Mouse (Mus musculus): ENCODE results near the gene Prss36. TPM values are rescaled to one million over a fixed set of nuclear protein-coding genes. Genes with fewer than 3 reads are reported as not detected.

Prss36 gene
- polyA plus RNA-seq, 1 experiment, result 0.21 TPM

- TF ChIP-seq GATA1 (IDR thresholded peaks at IDR 0.05; ENCODE audit: low read length), result no peak
- no peak for TF ChIP-seq TAL1 (IDR thresholded peaks at IDR 0.05; ENCODE audit: low read length)
- Histone ChIP-seq H3K9me3 (ENCODE audit: control insufficient read depth, low read length) (no peaks in the 10 kb centered on the region), H3K27me3 (ENCODE audit: control insufficient read depth) (no peaks in the 10 kb centered on the region), H3K4me3 (replicated peaks) (peak overlapping the region; percentile 80), H3K36me3 (ENCODE audit: control insufficient read depth) (no peaks in the 10 kb centered on the region), H3K4me1 (ENCODE audit: control insufficient read depth) (peaks cover 29% of the 10 kb centered on the region)
These were observed 10.8 kb downstream of the Prss36 start for GRCm38 (mm10) chr7:127935748-127936159.

- Histone ChIP-seq H3K4me1 (ENCODE audit: control insufficient read depth) (peaks cover 31% of the 10 kb centered on the region), H3K4me3 (replicated peaks) (peak overlapping the region; percentile 80), H3K9me3 (ENCODE audit: control insufficient read depth, low read length) (no peaks in the 10 kb centered on the region), H3K27me3 (ENCODE audit: control insufficient read depth) (no peaks in the 10 kb centered on the region), H3K36me3 (ENCODE audit: control insufficient read depth) (no peaks in the 10 kb centered on the region)
- no peak for TF ChIP-seq TAL1 (IDR thresholded peaks at IDR 0.05; ENCODE audit: low read length)
- TF ChIP-seq GATA1 (IDR thresholded peaks at IDR 0.05; ENCODE audit: low read length), result no peak
These were observed 11.3 kb downstream of the Prss36 start for GRCm38 (mm10) chr7:127935028-127935722.

GRCm38 (mm10) chr7:127934075-127934474 is 12.4 kb downstream of the Prss36 start:
- Histone ChIP-seq H3K9me3 (ENCODE audit: control insufficient read depth, low read length) (no peaks in the 10 kb centered on the region), H3K27me3 (ENCODE audit: control insufficient read depth) (peaks cover 7% of the 10 kb centered on the region), H3K4me3 (replicated peaks) (no peak overlapping the region), H3K36me3 (ENCODE audit: control insufficient read depth) (no peaks in the 10 kb centered on the region), H3K4me1 (ENCODE audit: control insufficient read depth) (peaks cover 42% of the 10 kb centered on the region)
- no peak for TF ChIP-seq TAL1 (IDR thresholded peaks at IDR 0.05; ENCODE audit: low read length)
- TF ChIP-seq GATA1 (IDR thresholded peaks at IDR 0.05; ENCODE audit: low read length), result no peak

GRCm38 (mm10) chr7:127932273-127933031 is 14.1 kb downstream of the Prss36 start:
- Histone ChIP-seq H3K36me3 (ENCODE audit: control insufficient read depth) (peaks cover 4% of the 10 kb centered on the region; the same call in 1 of the 2 replicates), H3K9me3 (ENCODE audit: control insufficient read depth, low read length) (no peaks in the 10 kb centered on the region), H3K27me3 (ENCODE audit: control insufficient read depth) (peaks cover 7% of the 10 kb centered on the region), H3K4me1 (ENCODE audit: control insufficient read depth) (peaks cover 46% of the 10 kb centered on the region), H3K4me3 (replicated peaks) (no peak overlapping the region)
- TF ChIP-seq TAL1 (IDR thresholded peaks at IDR 0.05; ENCODE audit: low read length) (no peak), GATA1 (IDR thresholded peaks at IDR 0.05; ENCODE audit: low read length) (no peak)

- Histone ChIP-seq H3K36me3 (ENCODE audit: control insufficient read depth) (peaks cover 12% of the 10 kb centered on the region), H3K9me3 (ENCODE audit: control insufficient read depth, low read length) (no peaks in the 10 kb centered on the region), H3K4me1 (ENCODE audit: control insufficient read depth) (peaks cover 45% of the 10 kb centered on the region), H3K27me3 (ENCODE audit: control insufficient read depth) (peaks cover 7% of the 10 kb centered on the region), H3K4me3 (replicated peaks) (no peak overlapping the region)
- TF ChIP-seq TAL1 (IDR thresholded peaks at IDR 0.05; ENCODE audit: low read length) (no peak), GATA1 (IDR thresholded peaks at IDR 0.05; ENCODE audit: low read length) (no peak)
These were observed 15.0 kb downstream of the Prss36 start for GRCm38 (mm10) chr7:127931351-127932135.

GRCm38 (mm10) chr7:127930636-127931035 is 15.9 kb downstream of the Prss36 start:
- H3K4me3 ChIP-seq (replicated peaks), result no peak overlapping the region
- no peaks in the 10 kb centered on the region for H3K9me3 ChIP-seq (ENCODE audit: control insufficient read depth, low read length)
- H3K27me3 ChIP-seq (ENCODE audit: control insufficient read depth), result peaks cover 7% of the 10 kb centered on the region
- TF ChIP-seq TAL1 (IDR thresholded peaks at IDR 0.05; ENCODE audit: low read length), result no peak
- H3K36me3 ChIP-seq (ENCODE audit: control insufficient read depth), result peaks cover 21% of the 10 kb centered on the region
- peaks cover 36% of the 10 kb centered on the region for H3K4me1 ChIP-seq (ENCODE audit: control insufficient read depth)

GRCm38 (mm10) chr7:127929923-127930322 is 16.6 kb downstream of the Prss36 start, which contains the start of gene Prss8:
Prss8 (minus strand) TSS chr7:127930104.
- Histone ChIP-seq H3K4me3 (replicated peaks) (peak within 1 kb of the TSS; percentile 53), H3K9me3 (ENCODE audit: control insufficient read depth, low read length) (no peaks in the 10 kb centered on the region), H3K4me1 (ENCODE audit: control insufficient read depth) (peaks cover 29% of the 10 kb centered on the region), H3K27me3 (ENCODE audit: control insufficient read depth) (peaks cover 7% of the 10 kb centered on the region), H3K36me3 (ENCODE audit: control insufficient read depth) (peaks cover 28% of the 10 kb centered on the region)
- TF ChIP-seq TAL1 (IDR thresholded peaks at IDR 0.05; ENCODE audit: low read length), result no peak
- TF ChIP-seq GATA1 (IDR thresholded peaks at IDR 0.05; ENCODE audit: low read length), result no peak

GRCm38 (mm10) chr7:127928596-127928995 is 17.9 kb downstream of the Prss36 start:
- Histone ChIP-seq H3K4me1 (ENCODE audit: control insufficient read depth) (peaks cover 21% of the 10 kb centered on the region), H3K36me3 (ENCODE audit: control insufficient read depth) (peaks cover 41% of the 10 kb centered on the region), H3K27me3 (ENCODE audit: control insufficient read depth) (peaks cover 7% of the 10 kb centered on the region), H3K9me3 (ENCODE audit: control insufficient read depth, low read length) (no peaks in the 10 kb centered on the region), H3K4me3 (replicated peaks) (no peak overlapping the region)
- no peak for TF ChIP-seq GATA1 (IDR thresholded peaks at IDR 0.05; ENCODE audit: low read length)
- TF ChIP-seq TAL1 (IDR thresholded peaks at IDR 0.05; ENCODE audit: low read length), result no peak

GRCm38 (mm10) chr7:127927726-127928125 is 18.8 kb downstream of the Prss36 start:
- TF ChIP-seq TAL1 (IDR thresholded peaks at IDR 0.05; ENCODE audit: low read length), result no peak
- Histone ChIP-seq H3K36me3 (ENCODE audit: control insufficient read depth) (peaks cover 50% of the 10 kb centered on the region), H3K4me3 (replicated peaks) (no peak overlapping the region), H3K27me3 (ENCODE audit: control insufficient read depth) (peaks cover 7% of the 10 kb centered on the region), H3K4me1 (ENCODE audit: control insufficient read depth) (peaks cover 19% of the 10 kb centered on the region), H3K9me3 (ENCODE audit: control insufficient read depth, low read length) (no peaks in the 10 kb centered on the region; the same call in 1 of the 2 replicates)

Measured in erythroblast, embryonic 14.5 days (primary cell).